Mouse (Mus musculus): ENCODE results near the gene Mtif3. TPM values are rescaled to one million over a fixed set of nuclear protein-coding genes. Genes with fewer than 3 reads are reported as not detected.

The Mtif3 gene
- polyA plus RNA-seq, 1 experiment from 2014 or later: 12.5 TPM

GRCm38 (mm10) chr5:146981376-146981775, 17.8 kb upstream of the Mtif3 start:
- Histone ChIP-seq H3K4me3 (ENCODE audit: low read depth, low read length) (no peak overlapping the region), H3K27ac (ENCODE audit: low read depth) (no peak overlapping the region), H3K9ac (replicated peaks) (no peak overlapping the region), H3K4me1 (ENCODE audit: insufficient read depth) (no peaks in the 10 kb centered on the region), H3K36me3 (replicated peaks; ENCODE audit: insufficient read depth, low read length) (no peaks in the 10 kb centered on the region), H3K4me2 (ENCODE audit: low read depth, low read length) (no peak overlapping the region), H3K9me3 (ENCODE audit: low read length) (no peaks in the 10 kb centered on the region), H3K27me3 (ENCODE audit: insufficient read depth, low read length) (no peaks in the 10 kb centered on the region; the same call in 1 of the 2 replicates)
- TF ChIP-seq EP300 (IDR thresholded peaks at IDR 0.05; ENCODE audit: low read depth) (no peak), CTCF (IDR thresholded peaks at IDR 0.05; ENCODE audit: low read depth) (no peak)
- DNase-seq (no peak), ATAC-seq (no peak)
- 81% methylated on average over 6 of the region's 6 CpGs for WGBS (ENCODE audit: insufficient replicate concordance)

- Histone ChIP-seq H3K9ac (replicated peaks) (no peak overlapping the region), H3K27ac (ENCODE audit: low read depth) (peak overlapping the region; percentile 66; the same call in 1 of the 2 replicates), H3K4me3 (ENCODE audit: low read depth, low read length) (no peak overlapping the region), H3K4me1 (ENCODE audit: insufficient read depth) (peaks cover 17% of the 10 kb centered on the region), H3K27me3 (ENCODE audit: insufficient read depth, low read length) (no peaks in the 10 kb centered on the region), H3K4me2 (ENCODE audit: low read depth, low read length) (0 out of 2 replicates have a peak overlapping the region, but pooled peaks have one; percentile 11), H3K36me3 (replicated peaks; ENCODE audit: insufficient read depth, low read length) (no peaks in the 10 kb centered on the region), H3K9me3 (ENCODE audit: low read length) (no peaks in the 10 kb centered on the region)
- no peak for TF ChIP-seq EP300 (IDR thresholded peaks at IDR 0.05; ENCODE audit: low read depth)
- TF ChIP-seq CTCF (IDR thresholded peaks at IDR 0.05; ENCODE audit: low read depth): no peak
- WGBS (ENCODE audit: insufficient replicate concordance): 46% methylated on average over 13 of the region's 13 CpGs
- DNase-seq: no peak
- ATAC-seq: no peak
Measured at GRCm38 (mm10) chr5:146974781-146975123, 11.2 kb upstream of the Mtif3 start.

GRCm38 (mm10) chr5:146973858-146974780, 10.5 kb upstream of the Mtif3 start:
- Histone ChIP-seq H3K27ac (ENCODE audit: low read depth) (peak overlapping the region; percentile 66), H3K4me1 (ENCODE audit: insufficient read depth) (peaks cover 17% of the 10 kb centered on the region), H3K9me3 (ENCODE audit: low read length) (no peaks in the 10 kb centered on the region), H3K27me3 (ENCODE audit: insufficient read depth, low read length) (no peaks in the 10 kb centered on the region), H3K36me3 (replicated peaks; ENCODE audit: insufficient read depth, low read length) (no peaks in the 10 kb centered on the region), H3K4me3 (ENCODE audit: low read depth, low read length) (no peak overlapping the region), H3K4me2 (ENCODE audit: low read depth, low read length) (0 out of 2 replicates have a peak overlapping the region, but pooled peaks have one; percentile 11), H3K9ac (replicated peaks) (no peak overlapping the region)
- ATAC-seq (peak; percentile 70), DNase-seq (no peak)
- 74% methylated on average over 25 of the region's 25 CpGs for WGBS (ENCODE audit: insufficient replicate concordance)
- no peak for TF ChIP-seq EP300 (IDR thresholded peaks at IDR 0.05; ENCODE audit: low read depth)
- TF ChIP-seq CTCF (IDR thresholded peaks at IDR 0.05; ENCODE audit: low read depth): no peak

- peak overlapping the region; percentile 66 for H3K27ac ChIP-seq (ENCODE audit: low read depth)
- TF ChIP-seq EP300 (IDR thresholded peaks at IDR 0.05; ENCODE audit: low read depth) (no peak), CTCF (IDR thresholded peaks at IDR 0.05; ENCODE audit: low read depth) (no peak)
- peak; percentile 92 for ATAC-seq
- no peaks in the 10 kb centered on the region for H3K9me3 ChIP-seq (ENCODE audit: low read length)
- WGBS (ENCODE audit: insufficient replicate concordance): 63% methylated on average over 9 of the region's 9 CpGs
- H3K4me1 ChIP-seq (ENCODE audit: insufficient read depth): peaks cover 17% of the 10 kb centered on the region
- no peak overlapping the region for H3K4me2 ChIP-seq (ENCODE audit: low read depth, low read length)
- no peaks in the 10 kb centered on the region for H3K27me3 ChIP-seq (ENCODE audit: insufficient read depth, low read length)
- H3K9ac ChIP-seq (replicated peaks): no peak overlapping the region
- no peaks in the 10 kb centered on the region for H3K36me3 ChIP-seq (replicated peaks; ENCODE audit: insufficient read depth, low read length)
- peak; percentile 41 for DNase-seq
- no peak overlapping the region for H3K4me3 ChIP-seq (ENCODE audit: low read depth, low read length)
Measured at GRCm38 (mm10) chr5:146973353-146973752, 9.8 kb upstream of the Mtif3 start.

- peak overlapping the region; percentile 9; the same call in 1 of the 2 replicates for H3K27ac ChIP-seq (ENCODE audit: low read depth)
- WGBS (ENCODE audit: insufficient replicate concordance): 60% methylated on average over 10 of the region's 10 CpGs
- no peak for DNase-seq
Measured at GRCm38 (mm10) chr5:146971776-146972561, 8.4 kb upstream of the Mtif3 start.

More at GRCm38 (mm10) chr5:146971776-146972561, 8.4 kb upstream of the Mtif3 start:
- no peak overlapping the region for H3K9ac ChIP-seq (replicated peaks)
- TF ChIP-seq EP300 (IDR thresholded peaks at IDR 0.05; ENCODE audit: low read depth): no peak
- no peak for TF ChIP-seq CTCF (IDR thresholded peaks at IDR 0.05; ENCODE audit: low read depth)
- peaks cover 17% of the 10 kb centered on the region for H3K4me1 ChIP-seq (ENCODE audit: insufficient read depth)
- H3K27me3 ChIP-seq (ENCODE audit: insufficient read depth, low read length): no peaks in the 10 kb centered on the region
- no peaks in the 10 kb centered on the region for H3K36me3 ChIP-seq (replicated peaks; ENCODE audit: insufficient read depth, low read length)
- ATAC-seq: peak; percentile 27; the same call in 1 of the 2 replicates
- no peak overlapping the region for H3K4me3 ChIP-seq (ENCODE audit: low read depth, low read length)
- no peaks in the 10 kb centered on the region for H3K9me3 ChIP-seq (ENCODE audit: low read length)
- no peak overlapping the region for H3K4me2 ChIP-seq (ENCODE audit: low read depth, low read length)
